Mouse (Mus musculus) stomach, postnatal 0 days (tissue): Measurements from ENCODE around the gene Nlrp4c.

Experiments used
- CTCF ChIP-seq: IDR thresholded peaks from 2 replicates; pipeline ENCODE4 v1.5.1; 2016; ENCODE audit warnings: antibody characterized with exemption, low read depth, mild to moderate bottlenecking, moderate library complexity
- EP300 ChIP-seq: optimal IDR thresholded peaks from 2 replicates; pipeline ENCODE3; 2016; ENCODE audit warnings: antibody characterized with exemption

DNA sequence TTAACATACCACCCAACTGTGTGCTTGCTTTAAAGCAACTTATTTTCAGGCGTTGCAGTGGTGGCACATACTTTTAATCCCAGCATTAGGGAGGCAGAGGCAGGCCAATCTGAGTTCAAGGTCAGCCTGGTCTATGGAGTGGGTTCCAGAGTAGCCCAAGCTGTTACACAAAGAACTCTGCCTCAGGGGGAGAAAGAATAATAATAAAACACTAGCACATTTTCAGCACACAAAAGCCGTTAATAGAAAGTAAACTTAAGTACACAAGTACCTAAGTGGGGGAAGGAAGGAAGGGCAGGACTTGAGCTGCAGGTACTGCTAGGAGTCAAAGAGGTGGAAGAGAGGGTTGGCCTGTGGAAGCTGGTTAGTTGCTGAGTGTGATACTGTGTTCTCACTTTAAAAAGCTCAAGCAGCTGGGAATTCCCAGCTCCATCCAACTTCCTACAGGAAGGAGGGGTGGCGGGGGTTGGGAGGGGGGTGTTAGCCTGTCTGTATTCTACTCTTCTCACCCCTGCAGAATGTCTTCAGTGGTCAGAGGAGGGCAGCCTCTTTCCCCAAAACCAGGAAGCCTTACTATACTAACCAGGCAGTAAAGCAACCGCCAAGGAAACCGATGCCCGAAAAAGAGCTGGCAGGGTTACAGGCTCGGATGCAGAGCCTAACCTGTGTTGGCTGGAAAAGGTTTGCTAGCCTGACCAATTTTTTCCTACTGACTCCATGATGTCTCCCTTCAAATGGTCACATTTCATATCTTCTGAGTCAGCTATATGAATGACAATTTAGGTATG lies 101.4 kb downstream of the Nlrp4c start:
- TF ChIP-seq CTCF = no peak
- TF ChIP-seq EP300 = no peak
